Mouse (Mus musculus): ENCODE results near the gene Usf3. TPM values are rescaled to one million over a fixed set of nuclear protein-coding genes. Genes with fewer than 3 reads are reported as not detected.
A peak's percentile ranks its signal among the peaks of the same experiment; 100 is the strongest.

Usf3 gene
- polyA plus RNA-seq, 1 experiment from 2014 or later = 3.4 TPM

GRCm38 (mm10) chr16:44176511-44176910 is 3.5 kb downstream of the Usf3 start:
- no peak overlapping the region for H3K27ac ChIP-seq
- no peaks in the 10 kb centered on the region for H3K9me3 ChIP-seq
- no peak overlapping the region for H3K9ac ChIP-seq
- no peak overlapping the region for H3K4me2 ChIP-seq
- H3K36me3 ChIP-seq = no peaks in the 10 kb centered on the region
- H3K4me3 ChIP-seq (replicated peaks) = no peak overlapping the region
- 88% methylated on average over 2 of the region's 2 CpGs for WGBS
- H3K4me1 ChIP-seq = peaks cover 5% of the 10 kb centered on the region; the same call in 1 of the 2 replicates
- H3K27me3 ChIP-seq (replicated peaks) = no peaks in the 10 kb centered on the region
- no peak for ATAC-seq (ENCODE audit: insufficient read depth, low FRiP score, low read depth)

- H3K9ac ChIP-seq = no peak overlapping the region
- 55% methylated on average over 1 of the region's 1 CpGs for WGBS
- no peaks in the 10 kb centered on the region for H3K27me3 ChIP-seq (replicated peaks)
- ATAC-seq (ENCODE audit: insufficient read depth, low FRiP score, low read depth) = peak; percentile 74
- H3K27ac ChIP-seq = no peak overlapping the region; the same call in 1 of the 2 replicates
- H3K9me3 ChIP-seq = no peaks in the 10 kb centered on the region
- H3K4me3 ChIP-seq (replicated peaks) = no peak overlapping the region
- H3K4me1 ChIP-seq = peaks cover 5% of the 10 kb centered on the region; the same call in 1 of the 2 replicates
- H3K36me3 ChIP-seq = no peaks in the 10 kb centered on the region
- H3K4me2 ChIP-seq = no peak overlapping the region
These were observed 5.5 kb downstream of the Usf3 start for GRCm38 (mm10) chr16:44178555-44178954.

- 98% methylated on average over 1 of the region's 1 CpGs for WGBS
- H3K9me3 ChIP-seq = no peaks in the 10 kb centered on the region
- H3K9ac ChIP-seq = no peak overlapping the region
- no peak overlapping the region for H3K4me3 ChIP-seq (replicated peaks)
- no peaks in the 10 kb centered on the region for H3K36me3 ChIP-seq
- no peak overlapping the region for H3K4me2 ChIP-seq
- no peak overlapping the region for H3K27ac ChIP-seq
- 0 out of 2 replicates have a peak, but pooled peaks cover 4% of the 10 kb centered on the region for H3K4me1 ChIP-seq
- no peak for ATAC-seq (ENCODE audit: insufficient read depth, low FRiP score, low read depth)
- H3K27me3 ChIP-seq (replicated peaks) = no peaks in the 10 kb centered on the region
These were observed 9.6 kb downstream of the Usf3 start for GRCm38 (mm10) chr16:44182597-44182996.

GRCm38 (mm10) chr16:44184769-44185168 is 11.7 kb downstream of the Usf3 start:
- no peak overlapping the region for H3K4me3 ChIP-seq (replicated peaks)
- H3K9me3 ChIP-seq = no peaks in the 10 kb centered on the region
- no peaks in the 10 kb centered on the region for H3K27me3 ChIP-seq (replicated peaks)
- 0 out of 2 replicates have a peak, but pooled peaks cover 4% of the 10 kb centered on the region for H3K4me1 ChIP-seq
- no peak overlapping the region for H3K27ac ChIP-seq
- no peak overlapping the region for H3K4me2 ChIP-seq
- WGBS = 47% methylated on average over 3 of the region's 3 CpGs
- ATAC-seq (ENCODE audit: insufficient read depth, low FRiP score, low read depth) = no peak
- no peaks in the 10 kb centered on the region for H3K36me3 ChIP-seq
- no peak overlapping the region for H3K9ac ChIP-seq

- Histone ChIP-seq H3K9ac (no peak overlapping the region), H3K4me2 (no peak overlapping the region), H3K4me3 (replicated peaks) (no peak overlapping the region), H3K36me3 (no peaks in the 10 kb centered on the region), H3K27ac (no peak overlapping the region), H3K27me3 (replicated peaks) (no peaks in the 10 kb centered on the region), H3K4me1 (0 out of 2 replicates have a peak, but pooled peaks cover 4% of the 10 kb centered on the region), H3K9me3 (no peaks in the 10 kb centered on the region)
- no peak for ATAC-seq (ENCODE audit: insufficient read depth, low FRiP score, low read depth)
- 84% methylated on average over 4 of the region's 4 CpGs for WGBS
These were observed 14.1 kb downstream of the Usf3 start for GRCm38 (mm10) chr16:44187172-44187571.

GRCm38 (mm10) chr16:44188766-44189165 is 15.7 kb downstream of the Usf3 start:
- no peak overlapping the region for H3K4me2 ChIP-seq
- 87% methylated on average over 3 of the region's 3 CpGs for WGBS
- no peaks in the 10 kb centered on the region for H3K9me3 ChIP-seq
- ATAC-seq (ENCODE audit: insufficient read depth, low FRiP score, low read depth) = no peak
- no peak overlapping the region for H3K27ac ChIP-seq
- H3K27me3 ChIP-seq (replicated peaks) = no peaks in the 10 kb centered on the region
- 0 out of 2 replicates have a peak, but pooled peaks cover 4% of the 10 kb centered on the region for H3K4me1 ChIP-seq
- no peaks in the 10 kb centered on the region for H3K36me3 ChIP-seq
- no peak overlapping the region for H3K9ac ChIP-seq
- H3K4me3 ChIP-seq (replicated peaks) = no peak overlapping the region

GRCm38 (mm10) chr16:44190032-44190431 is 17.0 kb downstream of the Usf3 start:
- H3K36me3 ChIP-seq = no peaks in the 10 kb centered on the region
- ATAC-seq (ENCODE audit: insufficient read depth, low FRiP score, low read depth) = no peak
- no peaks in the 10 kb centered on the region for H3K9me3 ChIP-seq
- H3K4me1 ChIP-seq = no peaks in the 10 kb centered on the region
- no peak overlapping the region for H3K4me3 ChIP-seq (replicated peaks)
- 70% methylated on average over 6 of the region's 6 CpGs for WGBS
- no peak overlapping the region for H3K4me2 ChIP-seq
- no peak overlapping the region for H3K9ac ChIP-seq
- H3K27me3 ChIP-seq (replicated peaks) = no peaks in the 10 kb centered on the region
- H3K27ac ChIP-seq = no peak overlapping the region

GRCm38 (mm10) chr16:44190968-44191367 is 17.9 kb downstream of the Usf3 start:
- Histone ChIP-seq H3K4me1 (no peaks in the 10 kb centered on the region), H3K9me3 (no peaks in the 10 kb centered on the region), H3K27me3 (replicated peaks) (no peaks in the 10 kb centered on the region), H3K27ac (no peak overlapping the region), H3K4me2 (no peak overlapping the region), H3K9ac (no peak overlapping the region), H3K36me3 (no peaks in the 10 kb centered on the region), H3K4me3 (replicated peaks) (no peak overlapping the region)
- ATAC-seq (ENCODE audit: insufficient read depth, low FRiP score, low read depth) = no peak
- WGBS = 88% methylated on average over 2 of the region's 2 CpGs

- H3K9ac ChIP-seq = no peak overlapping the region
- H3K4me1 ChIP-seq = no peaks in the 10 kb centered on the region
- no peak overlapping the region for H3K4me3 ChIP-seq (replicated peaks)
- H3K9me3 ChIP-seq = no peaks in the 10 kb centered on the region
- no peak overlapping the region for H3K4me2 ChIP-seq
- no peaks in the 10 kb centered on the region for H3K27me3 ChIP-seq (replicated peaks)
- 86% methylated on average over 14 of the region's 14 CpGs for WGBS
- H3K27ac ChIP-seq = no peak overlapping the region
- ATAC-seq (ENCODE audit: insufficient read depth, low FRiP score, low read depth) = no peak
- H3K36me3 ChIP-seq = peaks cover 12% of the 10 kb centered on the region
These were observed 26.1 kb downstream of the Usf3 start for GRCm38 (mm10) chr16:44199066-44199703.

- H3K4me1 ChIP-seq = no peaks in the 10 kb centered on the region
- ATAC-seq (ENCODE audit: insufficient read depth, low FRiP score, low read depth) = no peak
- no peaks in the 10 kb centered on the region for H3K27me3 ChIP-seq (replicated peaks)
- 91% methylated on average over 4 of the region's 4 CpGs for WGBS
- no peak overlapping the region for H3K27ac ChIP-seq
- H3K4me2 ChIP-seq = no peak overlapping the region
- no peaks in the 10 kb centered on the region for H3K9me3 ChIP-seq
- no peak overlapping the region for H3K4me3 ChIP-seq (replicated peaks)
- no peak overlapping the region for H3K9ac ChIP-seq
- H3K36me3 ChIP-seq = peaks cover 12% of the 10 kb centered on the region
These were observed 27.1 kb downstream of the Usf3 start for GRCm38 (mm10) chr16:44200146-44200545.

- Histone ChIP-seq H3K4me1 (no peaks in the 10 kb centered on the region), H3K27ac (no peak overlapping the region), H3K9ac (no peak overlapping the region), H3K27me3 (replicated peaks) (no peaks in the 10 kb centered on the region), H3K36me3 (peaks cover 18% of the 10 kb centered on the region), H3K4me3 (replicated peaks) (no peak overlapping the region), H3K9me3 (no peaks in the 10 kb centered on the region), H3K4me2 (no peak overlapping the region)
- no peak for ATAC-seq (ENCODE audit: insufficient read depth, low FRiP score, low read depth)
- WGBS = 77% methylated on average over 6 of the region's 6 CpGs
These were observed 31.3 kb downstream of the Usf3 start for GRCm38 (mm10) chr16:44204331-44204730.

- WGBS = 87% methylated on average over 8 of the region's 8 CpGs
- no peaks in the 10 kb centered on the region for H3K9me3 ChIP-seq
- H3K27me3 ChIP-seq (replicated peaks) = no peaks in the 10 kb centered on the region
- H3K4me2 ChIP-seq = no peak overlapping the region
- no peak for ATAC-seq (ENCODE audit: insufficient read depth, low FRiP score, low read depth)
- no peaks in the 10 kb centered on the region for H3K4me1 ChIP-seq
- peaks cover 29% of the 10 kb centered on the region for H3K36me3 ChIP-seq
- H3K27ac ChIP-seq = no peak overlapping the region
- no peak overlapping the region for H3K4me3 ChIP-seq (replicated peaks)
- no peak overlapping the region for H3K9ac ChIP-seq
These were observed 32.9 kb downstream of the Usf3 start for GRCm38 (mm10) chr16:44205973-44206372.

Measured in stomach, embryonic 15.5 days (tissue).